Mouse (Mus musculus): ENCODE data around the gene Rpn2. TPM values are rescaled to one million over a fixed set of nuclear protein-coding genes. Genes with fewer than 3 reads are reported as not detected.

Rpn2 gene
- polyA plus RNA-seq, 1 experiment from 2014 or later = 285 TPM

DNA sequence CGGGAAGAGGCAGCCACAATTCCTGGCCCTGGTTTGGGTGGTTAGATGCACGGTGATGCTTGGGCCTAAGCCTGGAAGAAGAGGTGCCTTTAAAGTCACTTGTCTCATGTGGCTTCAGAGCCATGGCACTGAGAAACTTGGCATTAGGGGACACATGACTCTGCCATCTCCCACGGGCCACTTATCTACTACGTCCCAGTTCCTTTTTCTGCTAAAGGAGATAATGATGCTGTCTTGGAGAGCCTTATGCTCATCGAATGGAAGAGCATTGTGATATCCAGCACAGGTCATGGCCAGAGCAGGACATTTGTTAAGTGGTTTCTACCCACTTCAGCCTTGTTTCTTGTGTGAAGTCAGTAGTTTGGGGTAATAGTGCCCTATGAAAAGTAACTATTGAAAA, 10.2 kb downstream of the Rpn2 start:
- Histone ChIP-seq H3K27ac (replicated peaks) (no peak overlapping the region), H3K9me3 (replicated peaks) (no peaks in the 10 kb centered on the region), H3K36me3 (peaks cover 99% of the 10 kb centered on the region), H3K4me3 (no peak overlapping the region), H3K4me1 (no peaks in the 10 kb centered on the region), H3K27me3 (ENCODE audit: low read depth, poor library complexity, severe bottlenecking) (no peaks in the 10 kb centered on the region)
- WGBS = 93% methylated on average over 5 of the region's 5 CpGs
- no peak for DNase-seq (ENCODE audit: low spot score)

DNA sequence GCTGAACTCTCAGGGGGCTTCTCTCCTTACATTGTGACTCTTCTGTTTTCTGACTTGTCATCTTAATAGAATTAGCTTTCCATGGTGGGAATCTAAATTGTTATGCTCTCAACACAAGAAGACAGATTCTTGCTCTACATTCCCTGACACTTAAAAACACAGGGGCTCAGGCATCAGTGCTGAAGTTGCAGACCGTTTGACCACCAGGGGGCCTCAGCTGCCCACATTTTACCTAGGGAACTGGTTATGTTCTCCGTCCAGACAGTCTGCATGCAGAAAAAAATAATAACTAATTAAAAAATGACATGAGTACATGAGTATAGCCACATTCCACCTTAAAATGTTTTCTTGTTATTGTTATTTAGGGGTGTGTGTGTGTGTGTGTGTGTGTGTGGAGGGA, 13.3 kb downstream of the Rpn2 start:
- Histone ChIP-seq H3K27ac (replicated peaks) (no peak overlapping the region), H3K27me3 (ENCODE audit: low read depth, poor library complexity, severe bottlenecking) (no peaks in the 10 kb centered on the region), H3K9me3 (replicated peaks) (no peaks in the 10 kb centered on the region), H3K36me3 (peaks cover 100% of the 10 kb centered on the region), H3K4me1 (no peaks in the 10 kb centered on the region), H3K4me3 (no peak overlapping the region)
- WGBS = 39% methylated on average over 2 of the region's 2 CpGs
- peak; percentile 60 for DNase-seq (ENCODE audit: low spot score)

DNA sequence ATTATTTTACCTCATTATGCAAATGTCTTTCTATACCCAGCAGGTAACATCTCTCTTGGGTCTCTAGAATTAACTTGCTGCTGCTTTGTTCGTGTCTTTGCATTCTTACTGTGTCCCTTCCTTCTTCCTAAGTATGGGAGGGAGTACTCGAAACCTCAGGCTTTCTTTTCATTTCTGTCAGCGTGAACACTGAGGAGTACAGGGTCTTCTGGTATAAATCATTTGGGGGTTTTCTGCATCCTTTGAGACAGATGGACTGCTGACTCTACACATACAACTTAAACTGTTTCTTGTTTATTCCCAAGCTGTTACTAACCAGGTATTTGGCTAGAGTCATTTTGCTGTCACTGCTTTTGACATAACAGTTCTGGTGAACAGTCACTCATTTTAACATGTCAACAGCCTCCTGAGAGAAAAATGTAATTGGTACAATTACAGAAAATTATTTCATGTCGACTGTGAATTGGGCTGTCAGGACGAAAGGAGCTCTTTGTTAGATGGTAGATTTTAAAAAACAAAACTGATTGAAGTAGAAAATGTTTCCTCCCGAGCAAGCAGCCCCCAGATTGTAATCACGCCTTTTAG, 17.4 kb downstream of the Rpn2 start:
- Histone ChIP-seq H3K27me3 (ENCODE audit: low read depth, poor library complexity, severe bottlenecking) (no peaks in the 10 kb centered on the region), H3K27ac (replicated peaks) (no peak overlapping the region), H3K9me3 (replicated peaks) (no peaks in the 10 kb centered on the region), H3K4me1 (no peaks in the 10 kb centered on the region), H3K4me3 (no peak overlapping the region), H3K36me3 (peaks cover 99% of the 10 kb centered on the region)
- 90% methylated on average over 7 of the region's 7 CpGs for WGBS
- DNase-seq (ENCODE audit: low spot score) = no peak

DNA sequence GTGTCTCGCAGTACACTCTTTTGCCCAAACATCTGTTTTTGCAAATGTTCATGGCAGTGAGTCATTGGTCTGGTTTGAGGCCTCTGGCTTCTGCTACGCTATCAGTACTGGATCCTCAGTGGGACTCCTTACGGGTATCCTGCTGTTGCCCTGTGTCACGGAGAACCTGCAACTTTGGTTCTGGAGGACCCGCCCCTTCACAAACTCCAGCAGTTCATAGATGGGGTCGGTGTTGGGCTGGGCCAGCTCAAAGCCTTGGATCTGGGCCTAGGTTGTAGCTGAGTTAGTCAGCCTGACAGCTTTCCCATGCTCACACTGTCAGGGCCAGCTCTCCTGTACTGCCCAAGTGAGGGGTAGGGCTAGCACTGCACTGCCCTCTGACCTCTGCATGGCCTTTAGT, 21.2 kb downstream of the Rpn2 start:
- Histone ChIP-seq H3K36me3 (peaks cover 99% of the 10 kb centered on the region), H3K4me1 (no peaks in the 10 kb centered on the region; the same call in none of the 2 replicates), H3K9me3 (replicated peaks) (no peaks in the 10 kb centered on the region), H3K27ac (replicated peaks) (no peak overlapping the region), H3K4me3 (no peak overlapping the region), H3K27me3 (ENCODE audit: low read depth, poor library complexity, severe bottlenecking) (no peaks in the 10 kb centered on the region)
- WGBS = 95% methylated on average over 6 of the region's 6 CpGs
- DNase-seq (ENCODE audit: low spot score) = no peak

DNA sequence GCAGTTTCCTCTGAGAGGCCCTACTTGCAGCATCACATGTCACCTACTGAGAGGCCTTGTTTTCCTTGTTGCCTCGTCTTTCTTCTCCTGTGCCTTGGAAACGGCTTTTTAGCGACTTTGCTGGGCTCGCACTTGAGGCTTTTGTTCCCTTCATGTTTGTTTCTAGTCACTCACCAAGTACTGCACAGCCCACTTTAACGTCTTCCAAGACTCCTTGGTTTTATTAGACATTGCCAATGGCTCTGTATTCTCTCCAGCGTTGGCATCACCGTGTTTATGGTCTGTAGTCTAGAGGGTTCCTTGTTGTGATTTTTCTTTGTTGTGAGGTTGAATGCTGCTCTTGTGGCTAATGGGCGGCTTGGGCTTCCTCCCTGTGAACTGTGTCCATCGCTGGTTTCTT, 24.3 kb downstream of the Rpn2 start:
- no peaks in the 10 kb centered on the region for H3K9me3 ChIP-seq (replicated peaks)
- peaks cover 98% of the 10 kb centered on the region for H3K36me3 ChIP-seq
- H3K27ac ChIP-seq (replicated peaks) = no peak overlapping the region
- DNase-seq (ENCODE audit: low spot score) = no peak
- no peaks in the 10 kb centered on the region; the same call in none of the 2 replicates for H3K4me1 ChIP-seq
- 72% methylated on average over 9 of the region's 9 CpGs for WGBS
- H3K27me3 ChIP-seq (ENCODE audit: low read depth, poor library complexity, severe bottlenecking) = no peaks in the 10 kb centered on the region
- H3K4me3 ChIP-seq = no peak overlapping the region

DNA sequence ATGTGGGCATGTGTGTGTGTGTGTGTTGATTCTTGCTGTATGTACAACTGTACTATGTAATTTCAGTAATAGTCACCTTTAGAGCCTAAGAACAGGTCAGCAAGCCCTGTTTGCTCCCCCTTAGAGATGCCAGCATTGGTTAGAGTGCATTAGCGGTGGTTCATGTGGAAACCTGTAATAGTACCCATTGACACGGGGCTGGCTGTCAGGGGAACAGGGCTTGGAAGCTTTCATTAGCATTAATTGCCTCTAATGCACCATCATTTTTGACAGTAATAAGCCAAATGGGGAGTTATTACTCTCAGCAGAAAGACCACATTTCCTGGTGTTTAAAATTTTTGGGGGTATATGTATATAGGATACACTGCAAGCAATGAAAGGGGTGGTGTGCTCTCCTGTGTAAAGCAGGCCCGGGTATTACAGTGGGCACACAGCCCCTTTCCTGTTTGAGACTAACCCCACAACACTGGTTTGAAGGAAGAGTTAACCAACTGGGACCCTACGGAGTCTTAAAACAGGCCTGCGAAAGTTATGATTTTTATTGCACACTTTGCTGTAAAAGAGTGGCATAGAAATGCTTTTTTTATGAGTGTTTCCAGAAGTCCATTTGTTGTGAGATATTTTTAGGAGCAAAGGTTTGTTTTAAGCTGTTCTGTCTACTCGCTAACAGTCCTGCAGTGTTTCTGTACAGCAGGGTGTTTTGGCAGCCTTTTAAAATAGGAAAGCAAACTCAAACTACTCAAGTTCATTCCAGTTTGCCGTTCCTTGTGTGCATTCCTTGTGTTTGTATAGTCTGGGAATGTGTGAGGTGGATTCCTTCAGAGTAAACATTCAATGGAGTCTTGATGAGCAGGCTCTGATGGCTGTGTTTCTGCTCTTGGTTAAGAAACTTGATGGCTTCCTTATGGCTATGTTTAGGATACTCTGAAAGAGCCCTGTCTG, 27.5 kb downstream of the Rpn2 start:
- peaks cover 99% of the 10 kb centered on the region for H3K36me3 ChIP-seq
- no peaks in the 10 kb centered on the region for H3K27me3 ChIP-seq (ENCODE audit: low read depth, poor library complexity, severe bottlenecking)
- WGBS = 89% methylated on average over 7 of the region's 7 CpGs
- H3K9me3 ChIP-seq (replicated peaks) = no peaks in the 10 kb centered on the region
- H3K4me3 ChIP-seq = no peak overlapping the region
- no peak overlapping the region for H3K27ac ChIP-seq (replicated peaks)
- H3K4me1 ChIP-seq = no peaks in the 10 kb centered on the region; the same call in none of the 2 replicates
- DNase-seq (ENCODE audit: low spot score) = no peak

DNA sequence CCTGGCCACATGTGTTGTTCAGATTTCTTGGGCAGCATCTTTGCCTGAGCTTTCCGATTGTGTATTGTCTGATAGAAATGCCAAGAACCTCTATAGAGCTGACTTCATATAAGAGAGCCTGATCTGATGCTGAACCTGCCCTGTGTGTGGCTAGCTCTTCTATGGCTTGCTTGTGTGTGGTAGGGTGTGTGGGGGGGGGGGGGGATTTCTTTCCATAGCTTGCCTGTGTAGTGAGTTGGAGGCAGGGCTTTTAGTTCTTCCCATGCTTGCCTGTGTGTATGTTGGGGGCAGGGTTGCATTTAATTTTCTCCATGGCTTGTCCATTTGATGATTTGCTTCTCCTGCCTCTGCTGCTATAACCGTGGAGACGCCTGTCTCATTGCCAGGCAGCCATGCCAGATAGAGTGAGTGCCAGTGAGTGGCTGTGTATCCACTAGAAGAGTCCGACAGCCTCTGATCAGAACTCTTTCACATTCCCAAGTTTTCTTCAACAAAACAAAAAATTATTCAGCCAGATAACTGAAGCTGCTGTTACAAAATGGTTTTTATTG, 29.0 kb downstream of the Rpn2 start:
- Histone ChIP-seq H3K4me1 (no peaks in the 10 kb centered on the region), H3K27me3 (ENCODE audit: low read depth, poor library complexity, severe bottlenecking) (no peaks in the 10 kb centered on the region), H3K36me3 (peaks cover 99% of the 10 kb centered on the region), H3K9me3 (replicated peaks) (no peaks in the 10 kb centered on the region), H3K4me3 (no peak overlapping the region), H3K27ac (replicated peaks) (no peak overlapping the region)
- no peak for DNase-seq (ENCODE audit: low spot score)
- WGBS = 93% methylated on average over 4 of the region's 4 CpGs

DNA sequence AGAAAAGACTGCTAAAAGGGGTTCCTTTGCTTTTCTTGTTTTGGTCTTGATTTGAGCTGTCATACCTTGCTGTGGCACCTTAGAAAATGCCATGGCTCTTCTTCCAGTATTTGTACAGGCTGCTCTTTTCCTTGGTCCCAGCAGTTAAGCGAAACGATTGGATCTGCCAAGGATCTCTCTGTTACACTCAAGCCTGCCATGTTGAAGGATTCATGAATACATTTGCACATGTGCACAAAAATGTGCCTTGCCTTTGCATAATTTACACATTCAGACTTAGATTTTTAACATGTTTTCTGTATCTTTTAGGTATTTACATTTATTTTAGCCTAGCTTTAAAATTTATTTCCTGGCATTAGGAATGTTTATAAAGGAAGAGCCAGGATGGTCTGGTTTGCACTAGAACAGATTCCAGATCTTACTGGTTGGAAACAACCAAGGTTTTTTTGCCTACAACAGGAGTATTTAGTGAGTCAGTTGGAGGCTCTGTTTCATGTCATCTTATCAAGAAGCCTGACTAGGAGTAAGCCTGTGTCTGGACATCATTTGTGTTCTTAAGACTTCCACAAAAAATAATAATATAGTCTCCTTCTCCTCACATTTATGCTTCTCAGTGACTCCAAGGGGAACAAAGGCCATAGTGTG, 29.6 kb downstream of the Rpn2 start:
- 92% methylated on average over 2 of the region's 2 CpGs for WGBS
- no peak for DNase-seq (ENCODE audit: low spot score)
- no peak overlapping the region for H3K27ac ChIP-seq (replicated peaks)
- H3K4me1 ChIP-seq = 0 out of 2 replicates have a peak, but pooled peaks cover 2% of the 10 kb centered on the region
- peaks cover 99% of the 10 kb centered on the region for H3K36me3 ChIP-seq
- no peaks in the 10 kb centered on the region for H3K9me3 ChIP-seq (replicated peaks)
- H3K4me3 ChIP-seq = no peak overlapping the region
- no peaks in the 10 kb centered on the region for H3K27me3 ChIP-seq (ENCODE audit: low read depth, poor library complexity, severe bottlenecking)

DNA sequence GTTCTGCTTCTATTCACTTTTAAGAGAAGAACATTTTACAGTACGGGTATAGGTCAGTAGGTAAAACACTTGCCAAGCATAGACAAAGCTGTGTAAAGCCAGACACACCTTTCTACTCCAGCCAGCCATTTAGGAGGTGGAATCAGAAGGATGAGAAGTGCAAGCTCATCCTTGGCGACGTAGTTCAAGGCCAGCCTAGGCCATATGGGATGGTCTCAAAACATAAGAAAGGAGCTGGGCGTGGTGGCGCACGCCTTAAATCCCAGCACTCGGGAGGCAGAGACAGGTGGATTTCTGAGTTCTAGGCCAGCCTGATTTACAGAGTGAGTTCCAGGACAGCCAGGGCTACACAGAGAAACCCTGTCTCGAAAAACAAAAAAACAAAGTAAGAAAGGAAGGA, 30.8 kb downstream of the Rpn2 start:
- WGBS = 98% methylated on average over 8 of the region's 8 CpGs
- DNase-seq (ENCODE audit: low spot score) = no peak
- 0 out of 2 replicates have a peak, but pooled peaks cover 5% of the 10 kb centered on the region for H3K4me1 ChIP-seq
- H3K27ac ChIP-seq (replicated peaks) = no peak overlapping the region
- H3K27me3 ChIP-seq (ENCODE audit: low read depth, poor library complexity, severe bottlenecking) = no peaks in the 10 kb centered on the region
- H3K9me3 ChIP-seq (replicated peaks) = no peaks in the 10 kb centered on the region
- H3K36me3 ChIP-seq = peaks cover 99% of the 10 kb centered on the region
- H3K4me3 ChIP-seq = no peak overlapping the region

DNA sequence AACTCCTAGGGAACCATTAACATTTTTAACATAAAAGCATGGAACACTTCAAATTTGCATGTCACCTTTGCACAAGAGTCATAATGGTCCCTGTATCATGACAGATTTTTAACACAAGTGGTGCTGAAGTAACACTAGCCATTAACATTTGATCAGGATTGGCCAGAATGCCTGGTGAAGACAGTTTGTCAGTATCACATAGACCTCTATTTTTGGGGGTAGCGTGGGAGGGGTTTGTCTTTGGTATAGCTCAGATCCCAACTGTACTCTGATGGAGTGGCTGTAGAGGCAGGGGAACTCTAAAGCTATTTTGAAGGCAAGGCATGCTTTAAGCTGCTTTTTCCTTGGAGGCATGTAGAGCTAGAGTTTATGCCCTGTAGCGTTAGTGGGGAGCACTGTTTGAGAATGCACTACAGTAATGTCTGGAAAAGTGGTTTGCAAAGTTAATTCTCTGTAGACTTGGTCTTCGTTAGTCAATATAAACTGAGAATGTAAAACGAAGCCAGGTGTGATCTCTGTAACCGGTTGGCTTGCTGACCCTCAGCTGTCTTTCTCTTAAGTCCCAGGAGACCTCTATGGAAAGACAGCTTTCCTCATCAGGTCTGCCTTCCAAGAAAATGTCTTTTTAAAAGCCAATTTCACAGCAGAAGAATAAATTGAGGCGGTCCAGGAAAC, 32.3 kb downstream of the Rpn2 start:
- Histone ChIP-seq H3K4me1 (0 out of 2 replicates have a peak, but pooled peaks cover 5% of the 10 kb centered on the region), H3K27me3 (ENCODE audit: low read depth, poor library complexity, severe bottlenecking) (no peaks in the 10 kb centered on the region), H3K36me3 (peaks cover 100% of the 10 kb centered on the region), H3K27ac (replicated peaks) (no peak overlapping the region), H3K4me3 (no peak overlapping the region), H3K9me3 (replicated peaks) (no peaks in the 10 kb centered on the region)
- DNase-seq (ENCODE audit: low spot score) = no peak
- WGBS = 94% methylated on average over 6 of the region's 6 CpGs

DNA sequence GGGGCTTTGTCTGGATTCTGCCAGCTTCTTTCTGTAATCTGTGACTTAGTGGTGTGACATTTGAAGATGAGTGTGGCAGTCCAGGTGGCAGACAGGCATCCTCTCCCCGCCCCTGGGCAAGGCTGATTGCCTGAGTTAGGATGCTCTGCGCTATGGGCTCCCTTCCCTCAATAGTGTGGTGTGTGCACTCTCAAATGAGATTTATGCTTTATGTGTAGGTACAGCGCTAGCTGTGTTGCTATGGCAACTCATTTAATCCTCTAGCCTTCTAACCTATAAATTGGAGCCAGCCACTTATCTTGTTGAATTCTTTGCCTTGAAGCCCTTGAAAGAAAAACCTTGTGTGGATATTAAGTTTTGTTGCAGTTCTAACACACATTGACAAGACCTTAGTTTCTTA, 34.9 kb downstream of the Rpn2 start:
- WGBS = 88% methylated on average over 3 of the region's 3 CpGs
- no peaks in the 10 kb centered on the region for H3K9me3 ChIP-seq (replicated peaks)
- H3K36me3 ChIP-seq = peaks cover 100% of the 10 kb centered on the region
- no peaks in the 10 kb centered on the region for H3K27me3 ChIP-seq (ENCODE audit: low read depth, poor library complexity, severe bottlenecking)
- DNase-seq (ENCODE audit: low spot score) = no peak
- no peak overlapping the region for H3K4me3 ChIP-seq
- H3K27ac ChIP-seq (replicated peaks) = no peak overlapping the region
- H3K4me1 ChIP-seq = 0 out of 2 replicates have a peak, but pooled peaks cover 5% of the 10 kb centered on the region

DNA sequence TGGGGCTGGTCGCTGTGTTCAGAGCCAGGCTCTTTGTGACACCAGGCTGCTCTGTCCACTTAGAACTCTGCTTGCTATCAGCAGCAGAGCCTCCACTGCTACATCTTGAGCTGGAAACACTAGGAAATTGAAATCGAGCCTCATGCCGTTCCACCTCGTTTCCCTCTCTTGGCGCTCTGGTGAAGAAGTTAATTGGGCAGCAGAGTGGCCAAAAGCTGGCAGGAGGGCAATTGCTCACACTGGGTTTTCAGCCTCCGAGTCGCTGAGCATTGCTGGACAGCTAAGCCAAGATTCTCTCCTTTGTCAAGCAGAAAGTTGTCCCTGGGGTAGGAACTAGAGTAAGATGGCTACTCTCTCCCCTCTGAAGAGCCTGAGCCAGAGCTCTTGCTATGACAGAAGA, 35.5 kb downstream of the Rpn2 start:
- no peak for DNase-seq (ENCODE audit: low spot score)
- Histone ChIP-seq H3K36me3 (peaks cover 100% of the 10 kb centered on the region), H3K27ac (replicated peaks) (no peak overlapping the region), H3K4me1 (0 out of 2 replicates have a peak, but pooled peaks cover 5% of the 10 kb centered on the region), H3K9me3 (replicated peaks) (no peaks in the 10 kb centered on the region), H3K4me3 (no peak overlapping the region), H3K27me3 (ENCODE audit: low read depth, poor library complexity, severe bottlenecking) (no peaks in the 10 kb centered on the region)
- WGBS = 77% methylated on average over 7 of the region's 7 CpGs

Measured in midbrain, embryonic 10.5 days (tissue).